In genomic region chr6:97487535-97488081, GRCm38 (mm10) we compare ENCODE assay signal across 9 mouse cellular contexts.
DNase-seq lines count a peak whose midpoint lies in the region; ATAC-seq and TF ChIP-seq lines count a peak whose summit lies in the region.
"Had no signal": no experiment of that assay in that cellular context is flagged by ENCODE, and none has a peak within 500 bp of the region (broad histone marks: within the 10 kb centered on the region; RNA-seq: fewer than 3 reads in every experiment).

No protein-coding gene starts in this region.

- ATAC-seq in embryonic facial prominence, embryonic 15.5 days (ENCODE audit: insufficient number of reproducible peaks, low FRiP score, low TSS enrichment, low read depth), result peak; percentile 30; the same call in 1 of the 2 replicates
- no peak for ATAC-seq in heart, embryonic 13.5 days (ENCODE audit: extremely low read depth, insufficient number of reproducible peaks, low FRiP score, low TSS enrichment)
- ATAC-seq in kidney, embryonic 16.5 days (ENCODE audit: low FRiP score, low TSS enrichment), result peak; percentile 82
- ATAC-seq in limb, embryonic 15.5 days (ENCODE audit: insufficient number of reproducible peaks, low FRiP score, low TSS enrichment, low read depth), result 0 out of 2 replicates have a peak, but pooled peaks have one; percentile 32
- ATAC-seq in midbrain, postnatal 0 days (ENCODE audit: low FRiP score), result peak; percentile 68

- H3K4me1 ChIP-seq in embryonic facial prominence, embryonic 15.5 days, result peaks cover 20% of the 10 kb centered on the region
- peaks cover 20% of the 10 kb centered on the region for H3K4me1 ChIP-seq in heart, embryonic 13.5 days
- H3K4me1 ChIP-seq in kidney, embryonic 16.5 days (ENCODE audit: insufficient read depth, low read length), result peaks cover 23% of the 10 kb centered on the region
- H3K4me1 ChIP-seq in limb, embryonic 15.5 days, result peaks cover 30% of the 10 kb centered on the region
- H3K4me1 ChIP-seq in midbrain, postnatal 0 days (ENCODE audit: insufficient read depth, low read length), result peaks cover 5% of the 10 kb centered on the region; the same call in 1 of the 2 replicates

- H3K36me3 ChIP-seq in embryonic facial prominence, embryonic 15.5 days, result no peaks in the 10 kb centered on the region
- H3K36me3 ChIP-seq in heart, embryonic 13.5 days, result no peaks in the 10 kb centered on the region
- no peaks in the 10 kb centered on the region for H3K36me3 ChIP-seq in kidney, embryonic 16.5 days (ENCODE audit: insufficient read depth, low read length)
- no peaks in the 10 kb centered on the region for H3K36me3 ChIP-seq in limb, embryonic 15.5 days
- H3K36me3 ChIP-seq in midbrain, postnatal 0 days (ENCODE audit: insufficient read depth, low read length), result no peaks in the 10 kb centered on the region
- H3K36me3 ChIP-seq: G1E had no signal

- no peaks in the 10 kb centered on the region for H3K27me3 ChIP-seq in embryonic facial prominence, embryonic 15.5 days
- peaks cover 18% of the 10 kb centered on the region; the same call in 1 of the 2 replicates for H3K27me3 ChIP-seq in heart, embryonic 13.5 days (replicated peaks)
- H3K27me3 ChIP-seq in kidney, embryonic 16.5 days (ENCODE audit: insufficient read depth, low read length), result peaks cover 9% of the 10 kb centered on the region
- H3K27me3 ChIP-seq in limb, embryonic 15.5 days, result peaks cover 19% of the 10 kb centered on the region; the same call in 1 of the 2 replicates
- no peaks in the 10 kb centered on the region for H3K27me3 ChIP-seq in midbrain, postnatal 0 days (ENCODE audit: insufficient read depth, low read length)

- no peak overlapping the region for H3K27ac ChIP-seq in embryonic facial prominence, embryonic 15.5 days (replicated peaks)
- no peak overlapping the region for H3K27ac ChIP-seq in heart, embryonic 13.5 days (replicated peaks)
- no peak overlapping the region for H3K27ac ChIP-seq in kidney, embryonic 16.5 days (ENCODE audit: low read length)
- no peak overlapping the region for H3K27ac ChIP-seq in limb, embryonic 15.5 days
- peak overlapping the region; percentile 26; the same call in 1 of the 2 replicates for H3K27ac ChIP-seq in midbrain, postnatal 0 days (ENCODE audit: low read depth, low read length)

- H3K9me3 ChIP-seq in embryonic facial prominence, embryonic 15.5 days (replicated peaks), result no peaks in the 10 kb centered on the region
- H3K9me3 ChIP-seq in heart, embryonic 13.5 days, result no peaks in the 10 kb centered on the region
- H3K9me3 ChIP-seq in kidney, embryonic 16.5 days (ENCODE audit: low read length), result no peaks in the 10 kb centered on the region
- no peaks in the 10 kb centered on the region for H3K9me3 ChIP-seq in limb, embryonic 15.5 days
- no peaks in the 10 kb centered on the region for H3K9me3 ChIP-seq in midbrain, postnatal 0 days (ENCODE audit: low read length)

- H3K9ac ChIP-seq in embryonic facial prominence, embryonic 15.5 days, result peak overlapping the region; percentile 13
- peak overlapping the region; percentile 80 for H3K9ac ChIP-seq in heart, embryonic 13.5 days
- H3K9ac ChIP-seq in kidney, embryonic 16.5 days (replicated peaks; ENCODE audit: low read length), result peak overlapping the region; percentile 62
- 0 out of 2 replicates have a peak overlapping the region, but pooled peaks have one; percentile 17 for H3K9ac ChIP-seq in limb, embryonic 15.5 days
- H3K9ac ChIP-seq in midbrain, postnatal 0 days (replicated peaks; ENCODE audit: low read length, poor library complexity, severe bottlenecking), result peak overlapping the region; percentile 55

- peak; percentile 25 for DNase-seq in thymus, postnatal 4 days
- no peak for DNase-seq in thymus, adult 18-20 months
- peak; percentile 51 for DNase-seq in midbrain, postnatal 0 days (ENCODE audit: low spot score)
- DNase-seq in telencephalon, adult 2 months (ENCODE audit: low read depth, low spot score), result peak; percentile 49

- TF ChIP-seq CTCF in midbrain, postnatal 0 days (IDR thresholded peaks at IDR 0.05), result no peak

- under 1% methylated on average over 38 of the region's 40 CpGs for WGBS in embryonic facial prominence, embryonic 15.5 days
- 1% methylated on average over 40 of the region's 40 CpGs for WGBS in heart, embryonic 13.5 days
- WGBS in kidney, embryonic 16.5 days, result 2% methylated on average over 36 of the region's 40 CpGs
- WGBS in limb, embryonic 15.5 days, result 1% methylated on average over 40 of the region's 40 CpGs
- 1% methylated on average over 34 of the region's 40 CpGs for WGBS in midbrain, postnatal 0 days

- peak overlapping the region; percentile 47 for H3K4me3 ChIP-seq in embryonic facial prominence, embryonic 15.5 days (replicated peaks)
- peak overlapping the region; percentile 62 for H3K4me3 ChIP-seq in heart, embryonic 13.5 days
- H3K4me3 ChIP-seq in kidney, embryonic 16.5 days (ENCODE audit: low read length), result peak overlapping the region; percentile 45
- H3K4me3 ChIP-seq in limb, embryonic 15.5 days, result peak overlapping the region; percentile 45
- peak overlapping the region; percentile 52 for H3K4me3 ChIP-seq in midbrain, postnatal 0 days (ENCODE audit: low read depth, low read length)

- peak overlapping the region; percentile 97 for H3K4me2 ChIP-seq in embryonic facial prominence, embryonic 15.5 days (replicated peaks)
- H3K4me2 ChIP-seq in heart, embryonic 13.5 days, result peak overlapping the region; percentile 100
- H3K4me2 ChIP-seq in kidney, embryonic 16.5 days (replicated peaks; ENCODE audit: low read depth, low read length), result peak overlapping the region; percentile 76
- peak overlapping the region; percentile 95 for H3K4me2 ChIP-seq in limb, embryonic 15.5 days
- peak overlapping the region; percentile 99 for H3K4me2 ChIP-seq in midbrain, postnatal 0 days (ENCODE audit: low read depth, low read length, poor library complexity, severe bottlenecking)

Comparison
In these comparisons a context has a peak if more than half of its experiments do, and no peak if none do; other contexts are left out.
1. DNase-seq: peak in thymus, postnatal 4 days (single experiment), midbrain, postnatal 0 days (single experiment) and telencephalon, adult 2 months (single experiment); none in thymus, adult 18-20 months (0 of 2).
2. H3K9ac ChIP-seq: peak in every context shown above with its lines; median percentile 80 in heart, embryonic 13.5 days; 62 in kidney, embryonic 16.5 days; 55 in midbrain, postnatal 0 days; 17 in limb, embryonic 15.5 days; 13 in embryonic facial prominence, embryonic 15.5 days.
3. Peak in every context shown above with its lines, with median percentiles within 50 percentile points of each other: H3K4me2 ChIP-seq and H3K4me3 ChIP-seq.